Mouse (Mus musculus): Measurements from ENCODE around the gene Stard5. TPM values are rescaled to one million over a fixed set of nuclear protein-coding genes. Genes with fewer than 3 reads are reported as not detected.

Stard5 gene
- polyA plus RNA-seq, 1 experiment from 2014 or later: 21.5 TPM

DNA sequence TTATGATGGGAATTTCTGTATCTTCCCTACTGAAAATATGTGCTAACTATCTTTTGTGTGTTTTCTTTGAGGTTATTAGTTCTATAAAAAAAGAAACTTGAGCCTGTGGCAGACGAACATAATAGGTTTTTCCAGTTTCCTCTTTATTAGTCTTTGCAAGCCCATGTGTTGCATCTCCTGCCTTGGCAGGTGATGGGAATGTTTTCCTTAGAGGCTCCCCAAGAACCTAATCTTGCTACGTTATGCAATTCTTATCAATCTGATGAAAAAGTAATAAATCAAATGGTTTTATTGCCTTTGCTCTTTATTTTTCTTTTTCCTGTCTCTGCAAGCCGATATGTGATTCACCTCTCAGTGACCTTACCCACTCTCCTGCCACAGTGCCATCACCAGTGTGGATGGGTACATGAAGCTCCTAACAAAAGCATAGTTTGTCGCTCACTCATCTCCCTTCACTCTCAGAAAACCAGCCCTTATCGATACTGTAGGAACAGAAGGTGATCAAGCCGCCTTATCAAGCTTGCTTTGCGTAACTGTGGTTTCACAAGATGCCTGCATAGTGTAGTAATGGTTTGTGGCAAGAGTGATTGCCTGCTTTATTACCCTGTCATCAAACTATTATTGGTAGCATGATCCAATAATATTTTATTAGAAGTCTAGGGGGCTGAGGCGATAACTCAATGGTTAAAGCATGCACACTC is 5.1 kb upstream of the Stard5 start:
- Histone ChIP-seq H3K36me3 (ENCODE audit: control insufficient read depth, insufficient read depth, low read length) (no peaks in the 10 kb centered on the region), H3K27me3 (ENCODE audit: control insufficient read depth, insufficient read depth, low read length) (no peaks in the 10 kb centered on the region), H3K9ac (replicated peaks; ENCODE audit: low read depth, low read length) (no peak overlapping the region), H3K4me1 (ENCODE audit: control insufficient read depth, insufficient read depth, low read length) (peaks cover 4% of the 10 kb centered on the region), H3K9me3 (ENCODE audit: control insufficient read depth, low read depth, low read length) (no peaks in the 10 kb centered on the region), H3K4me2 (replicated peaks; ENCODE audit: low read depth, low read length) (no peak overlapping the region), H3K4me3 (ENCODE audit: low read depth, low read length) (no peak overlapping the region), H3K27ac (ENCODE audit: low read length) (no peak overlapping the region)
- no peak for ATAC-seq (ENCODE audit: insufficient number of reproducible peaks, insufficient read depth, low FRiP score, low read depth)
- 68% methylated on average over 8 of the region's 8 CpGs for WGBS

DNA sequence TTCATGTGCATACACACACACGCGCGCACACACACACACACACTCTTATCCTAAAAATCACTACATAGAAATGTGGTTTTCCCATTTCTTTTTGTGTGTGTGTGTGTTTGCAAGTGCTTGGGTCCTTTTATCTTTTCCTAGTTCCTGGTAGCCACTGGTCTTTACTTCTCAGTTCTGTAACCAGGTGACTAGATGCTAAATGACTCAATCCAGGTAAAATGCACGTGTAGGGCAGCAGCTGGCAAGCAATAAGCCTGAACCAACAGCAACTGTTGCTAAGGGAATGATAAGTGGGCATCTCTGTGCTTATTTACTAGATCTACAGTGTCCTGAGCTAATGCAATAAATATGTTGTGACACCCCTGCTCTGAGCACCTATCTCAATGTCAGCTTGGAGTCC is 4.4 kb upstream of the Stard5 start:
- Histone ChIP-seq H3K9ac (replicated peaks; ENCODE audit: low read depth, low read length) (no peak overlapping the region), H3K27me3 (ENCODE audit: control insufficient read depth, insufficient read depth, low read length) (no peaks in the 10 kb centered on the region), H3K4me1 (ENCODE audit: control insufficient read depth, insufficient read depth, low read length) (peaks cover 5% of the 10 kb centered on the region), H3K4me3 (ENCODE audit: low read depth, low read length) (no peak overlapping the region), H3K27ac (ENCODE audit: low read length) (no peak overlapping the region), H3K36me3 (ENCODE audit: control insufficient read depth, insufficient read depth, low read length) (no peaks in the 10 kb centered on the region), H3K9me3 (ENCODE audit: control insufficient read depth, low read depth, low read length) (no peaks in the 10 kb centered on the region), H3K4me2 (replicated peaks; ENCODE audit: low read depth, low read length) (no peak overlapping the region)
- no peak for ATAC-seq (ENCODE audit: insufficient number of reproducible peaks, insufficient read depth, low FRiP score, low read depth)
- 83% methylated on average over 4 of the region's 4 CpGs for WGBS

DNA sequence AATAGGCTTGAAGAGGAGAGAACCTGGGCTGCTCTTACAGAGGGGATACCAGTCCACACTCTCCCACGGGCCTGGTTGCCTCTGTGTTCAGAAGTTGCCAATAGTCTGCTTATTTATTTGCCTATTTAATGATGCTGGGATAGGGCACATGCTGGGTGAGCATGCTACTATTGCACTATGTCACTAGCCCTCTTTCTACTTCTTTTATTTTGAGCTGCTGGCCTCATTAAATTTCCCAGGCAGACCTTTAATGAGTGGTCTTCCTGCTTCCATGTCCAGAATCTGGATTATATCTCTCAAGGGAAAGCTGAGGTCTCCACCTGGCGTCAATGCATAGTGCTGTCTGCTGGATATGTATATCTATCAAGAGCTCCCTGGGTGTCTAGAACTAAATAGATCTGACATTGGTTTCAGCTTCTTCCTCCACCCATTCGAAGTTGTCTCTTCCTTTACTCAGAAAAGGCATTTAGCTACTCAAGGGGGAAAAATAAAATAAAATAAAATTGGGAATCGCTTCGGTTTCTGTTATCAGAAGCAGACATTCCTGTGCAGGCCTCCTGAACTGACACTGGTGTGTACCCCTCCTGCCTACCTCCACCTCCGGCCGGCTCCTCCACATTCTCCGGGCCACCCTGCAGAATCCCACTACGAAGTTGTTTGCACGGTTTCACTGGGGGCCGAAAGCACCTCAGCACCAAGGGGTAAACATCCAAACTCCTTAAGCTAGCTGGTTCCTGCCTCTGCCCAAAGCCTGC is 509 bp upstream of the Stard5 start:
- H3K27ac ChIP-seq (ENCODE audit: low read length): 0 out of 2 replicates have a peak overlapping the region, but pooled peaks have one; percentile 11
- H3K9me3 ChIP-seq (ENCODE audit: control insufficient read depth, low read depth, low read length): no peaks in the 10 kb centered on the region
- no peak for ATAC-seq (ENCODE audit: insufficient number of reproducible peaks, insufficient read depth, low FRiP score, low read depth)
- peak overlapping the region; percentile 45 for H3K4me3 ChIP-seq (ENCODE audit: low read depth, low read length)
- peaks cover under 1% of the 10 kb centered on the region; the same call in 1 of the 2 replicates for H3K36me3 ChIP-seq (ENCODE audit: control insufficient read depth, insufficient read depth, low read length)
- WGBS: 10% methylated on average over 11 of the region's 11 CpGs
- H3K4me1 ChIP-seq (ENCODE audit: control insufficient read depth, insufficient read depth, low read length): peaks cover 22% of the 10 kb centered on the region
- H3K9ac ChIP-seq (replicated peaks; ENCODE audit: low read depth, low read length): no peak overlapping the region
- H3K27me3 ChIP-seq (ENCODE audit: control insufficient read depth, insufficient read depth, low read length): no peaks in the 10 kb centered on the region
- H3K4me2 ChIP-seq (replicated peaks; ENCODE audit: low read depth, low read length): peak overlapping the region; percentile 54

DNA sequence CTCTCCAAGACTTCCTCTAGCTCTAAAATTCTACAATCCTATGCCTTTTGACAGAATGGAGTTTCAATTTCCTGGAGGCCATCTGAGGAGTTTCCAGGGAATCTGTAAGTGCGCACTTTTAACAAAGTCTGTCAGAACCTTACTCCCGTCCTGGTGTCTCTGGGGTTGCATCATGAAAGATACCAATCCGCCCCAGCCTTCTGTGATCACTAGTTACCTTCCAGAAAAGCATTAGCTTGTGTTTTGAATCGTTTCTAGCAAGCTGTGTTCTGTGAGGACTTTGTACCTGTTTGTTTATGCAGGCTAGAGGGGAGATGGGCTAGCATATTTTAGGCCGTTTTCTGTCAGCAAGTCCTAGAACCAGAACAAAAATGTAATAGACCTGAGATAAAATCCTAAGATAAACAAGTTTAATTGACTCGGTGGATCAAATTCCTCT is 942 bp downstream of the Stard5 start:
- H3K27ac ChIP-seq (ENCODE audit: low read length): no peak overlapping the region
- H3K9me3 ChIP-seq (ENCODE audit: control insufficient read depth, low read depth, low read length): no peaks in the 10 kb centered on the region
- H3K4me1 ChIP-seq (ENCODE audit: control insufficient read depth, insufficient read depth, low read length): peaks cover 22% of the 10 kb centered on the region
- 34% methylated on average over 6 of the region's 6 CpGs for WGBS
- no peak for ATAC-seq (ENCODE audit: insufficient number of reproducible peaks, insufficient read depth, low FRiP score, low read depth)
- H3K4me2 ChIP-seq (replicated peaks; ENCODE audit: low read depth, low read length): peak overlapping the region; percentile 54
- H3K36me3 ChIP-seq (ENCODE audit: control insufficient read depth, insufficient read depth, low read length): peaks cover 13% of the 10 kb centered on the region
- H3K4me3 ChIP-seq (ENCODE audit: low read depth, low read length): peak overlapping the region; percentile 45
- H3K27me3 ChIP-seq (ENCODE audit: control insufficient read depth, insufficient read depth, low read length): no peaks in the 10 kb centered on the region
- peak overlapping the region; percentile 19; the same call in 1 of the 2 replicates for H3K9ac ChIP-seq (replicated peaks; ENCODE audit: low read depth, low read length)

DNA sequence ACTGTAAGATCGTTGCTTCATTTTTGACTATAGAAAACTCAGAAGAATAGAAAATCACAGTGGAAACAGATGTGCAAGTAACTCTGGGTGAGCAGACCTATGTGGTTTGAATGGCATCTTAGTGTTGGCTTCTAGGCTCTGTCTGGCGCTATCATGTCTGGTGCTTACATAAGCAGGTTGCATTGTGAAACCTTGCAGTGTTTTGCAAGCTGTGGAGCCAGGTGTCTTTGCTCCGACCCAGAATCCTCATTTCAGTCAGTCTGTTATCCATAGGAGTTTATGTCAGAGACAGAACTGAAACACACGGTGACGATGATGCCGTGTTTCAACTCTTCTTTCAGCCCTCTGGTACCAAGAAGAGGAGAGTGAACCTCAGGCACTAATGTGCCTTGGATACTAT is 2.1 kb downstream of the Stard5 start:
- Histone ChIP-seq H3K4me1 (ENCODE audit: control insufficient read depth, insufficient read depth, low read length) (peaks cover 22% of the 10 kb centered on the region), H3K27ac (ENCODE audit: low read length) (no peak overlapping the region), H3K9ac (replicated peaks; ENCODE audit: low read depth, low read length) (no peak overlapping the region), H3K36me3 (ENCODE audit: control insufficient read depth, insufficient read depth, low read length) (peaks cover 18% of the 10 kb centered on the region), H3K4me2 (replicated peaks; ENCODE audit: low read depth, low read length) (no peak overlapping the region), H3K9me3 (ENCODE audit: control insufficient read depth, low read depth, low read length) (no peaks in the 10 kb centered on the region), H3K27me3 (ENCODE audit: control insufficient read depth, insufficient read depth, low read length) (no peaks in the 10 kb centered on the region), H3K4me3 (ENCODE audit: low read depth, low read length) (no peak overlapping the region)
- WGBS: 80% methylated on average over 6 of the region's 6 CpGs
- ATAC-seq (ENCODE audit: insufficient number of reproducible peaks, insufficient read depth, low FRiP score, low read depth): no peak

DNA sequence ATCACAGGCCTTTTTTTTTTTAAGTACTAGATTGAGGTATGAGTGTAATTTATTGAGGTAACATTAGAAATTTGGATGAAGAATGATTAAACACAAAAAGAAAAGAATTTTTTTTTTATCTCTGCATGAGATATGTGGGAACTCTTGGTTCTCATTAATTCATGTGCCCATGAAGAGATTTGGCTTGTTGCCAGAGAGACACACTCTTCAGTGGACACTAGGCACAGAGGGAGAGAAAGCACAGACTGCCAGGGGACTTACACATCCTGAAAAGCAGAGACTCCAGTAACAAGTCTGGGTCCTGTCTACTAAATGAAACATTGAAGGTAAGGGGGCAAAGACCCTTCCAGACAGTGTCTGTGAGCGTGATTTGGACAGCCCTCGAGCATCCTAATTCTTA is 4.0 kb downstream of the Stard5 start:
- Histone ChIP-seq H3K27me3 (ENCODE audit: control insufficient read depth, insufficient read depth, low read length) (no peaks in the 10 kb centered on the region), H3K9ac (replicated peaks; ENCODE audit: low read depth, low read length) (no peak overlapping the region), H3K4me2 (replicated peaks; ENCODE audit: low read depth, low read length) (no peak overlapping the region), H3K9me3 (ENCODE audit: control insufficient read depth, low read depth, low read length) (no peaks in the 10 kb centered on the region), H3K27ac (ENCODE audit: low read length) (no peak overlapping the region), H3K4me1 (ENCODE audit: control insufficient read depth, insufficient read depth, low read length) (peaks cover 22% of the 10 kb centered on the region), H3K36me3 (ENCODE audit: control insufficient read depth, insufficient read depth, low read length) (peaks cover 23% of the 10 kb centered on the region), H3K4me3 (ENCODE audit: low read depth, low read length) (no peak overlapping the region)
- no peak for ATAC-seq (ENCODE audit: insufficient number of reproducible peaks, insufficient read depth, low FRiP score, low read depth)
- 86% methylated on average over 2 of the region's 2 CpGs for WGBS

DNA sequence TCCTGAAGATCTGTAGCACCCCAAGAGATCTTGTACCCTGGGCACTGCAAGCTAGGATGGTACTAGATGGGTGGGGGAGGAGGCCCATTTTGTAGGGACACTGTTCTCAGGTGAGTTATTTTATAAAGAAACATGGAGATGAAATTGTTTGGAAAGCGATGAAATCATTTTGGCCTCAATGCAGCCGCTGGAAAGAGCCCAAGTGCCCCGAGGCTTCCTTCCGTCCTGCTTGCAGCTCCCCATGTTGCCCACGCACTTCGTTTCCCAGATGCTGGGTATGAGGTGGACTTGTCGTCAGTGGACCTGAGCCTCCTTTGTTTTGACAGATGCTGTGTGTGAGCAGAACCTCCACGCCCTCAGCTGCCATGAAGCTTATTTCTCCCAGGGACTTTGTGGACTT is 4.7 kb downstream of the Stard5 start:
- no peak overlapping the region for H3K4me3 ChIP-seq (ENCODE audit: low read depth, low read length)
- no peak overlapping the region for H3K9ac ChIP-seq (replicated peaks; ENCODE audit: low read depth, low read length)
- H3K27me3 ChIP-seq (ENCODE audit: control insufficient read depth, insufficient read depth, low read length): no peaks in the 10 kb centered on the region
- no peak overlapping the region for H3K4me2 ChIP-seq (replicated peaks; ENCODE audit: low read depth, low read length)
- 90% methylated on average over 8 of the region's 8 CpGs for WGBS
- H3K4me1 ChIP-seq (ENCODE audit: control insufficient read depth, insufficient read depth, low read length): 0 out of 2 replicates have a peak, but pooled peaks cover 21% of the 10 kb centered on the region
- H3K9me3 ChIP-seq (ENCODE audit: control insufficient read depth, low read depth, low read length): no peaks in the 10 kb centered on the region
- no peak overlapping the region for H3K27ac ChIP-seq (ENCODE audit: low read length)
- ATAC-seq (ENCODE audit: insufficient number of reproducible peaks, insufficient read depth, low FRiP score, low read depth): no peak
- H3K36me3 ChIP-seq (ENCODE audit: control insufficient read depth, insufficient read depth, low read length): peaks cover 23% of the 10 kb centered on the region

DNA sequence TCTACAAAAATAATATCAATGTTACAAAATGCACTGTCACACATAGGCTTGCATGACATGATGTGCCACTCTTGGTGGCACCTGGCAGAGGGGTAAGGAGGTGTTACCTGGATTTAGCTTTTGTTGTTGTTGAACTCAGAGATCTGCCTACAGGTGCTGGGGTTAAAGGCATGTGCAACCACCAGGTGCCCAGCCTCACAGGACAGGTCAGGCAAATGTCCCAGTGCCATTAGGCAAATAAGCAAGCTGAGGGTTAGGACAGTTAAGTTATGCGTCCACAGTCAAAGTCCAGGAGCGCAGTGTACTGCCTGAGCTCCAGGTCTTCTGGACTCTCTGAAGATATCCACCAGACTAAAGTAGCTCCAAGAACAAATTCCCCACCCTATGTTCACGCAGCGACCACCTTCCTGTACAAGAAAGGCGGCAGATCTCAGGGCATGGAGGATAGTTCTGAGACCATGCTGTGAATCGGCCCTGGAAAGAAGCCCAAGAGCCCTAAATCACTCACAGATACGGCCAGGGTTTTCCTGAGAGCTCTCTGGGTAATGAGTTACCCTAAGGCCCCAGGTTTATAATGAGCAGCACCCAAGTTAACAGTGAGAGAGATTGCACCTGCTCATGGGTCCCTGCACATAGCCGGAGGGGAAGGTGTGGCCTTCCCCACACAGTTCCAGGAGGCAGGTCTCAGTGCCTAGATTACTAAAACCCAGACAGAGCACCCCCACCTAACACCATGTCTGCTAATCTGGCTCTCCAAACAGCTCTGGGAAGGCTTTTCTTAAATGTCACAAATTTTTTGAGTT is 6.2 kb downstream of the Stard5 start:
- Histone ChIP-seq H3K4me2 (replicated peaks; ENCODE audit: low read depth, low read length) (no peak overlapping the region), H3K4me1 (ENCODE audit: control insufficient read depth, insufficient read depth, low read length) (0 out of 2 replicates have a peak, but pooled peaks cover 14% of the 10 kb centered on the region), H3K27me3 (ENCODE audit: control insufficient read depth, insufficient read depth, low read length) (no peaks in the 10 kb centered on the region), H3K9me3 (ENCODE audit: control insufficient read depth, low read depth, low read length) (no peaks in the 10 kb centered on the region), H3K27ac (ENCODE audit: low read length) (no peak overlapping the region), H3K9ac (replicated peaks; ENCODE audit: low read depth, low read length) (no peak overlapping the region), H3K4me3 (ENCODE audit: low read depth, low read length) (no peak overlapping the region), H3K36me3 (ENCODE audit: control insufficient read depth, insufficient read depth, low read length) (peaks cover 23% of the 10 kb centered on the region)
- 87% methylated on average over 8 of the region's 8 CpGs for WGBS
- no peak for ATAC-seq (ENCODE audit: insufficient number of reproducible peaks, insufficient read depth, low FRiP score, low read depth)

Measured in stomach, embryonic 14.5 days (tissue).